Mouse (Mus musculus) stomach, postnatal 0 days (tissue): Measurements from ENCODE around the gene AC109138.7.

Experiments
- CTCF ChIP-seq: IDR thresholded peaks from 2 replicates; pipeline ENCODE4 v1.5.1; 2016; ENCODE audit warnings: antibody characterized with exemption, low read depth, mild to moderate bottlenecking, moderate library complexity
- EP300 ChIP-seq: optimal IDR thresholded peaks from 2 replicates; pipeline ENCODE3; 2016; ENCODE audit warnings: antibody characterized with exemption

DNA sequence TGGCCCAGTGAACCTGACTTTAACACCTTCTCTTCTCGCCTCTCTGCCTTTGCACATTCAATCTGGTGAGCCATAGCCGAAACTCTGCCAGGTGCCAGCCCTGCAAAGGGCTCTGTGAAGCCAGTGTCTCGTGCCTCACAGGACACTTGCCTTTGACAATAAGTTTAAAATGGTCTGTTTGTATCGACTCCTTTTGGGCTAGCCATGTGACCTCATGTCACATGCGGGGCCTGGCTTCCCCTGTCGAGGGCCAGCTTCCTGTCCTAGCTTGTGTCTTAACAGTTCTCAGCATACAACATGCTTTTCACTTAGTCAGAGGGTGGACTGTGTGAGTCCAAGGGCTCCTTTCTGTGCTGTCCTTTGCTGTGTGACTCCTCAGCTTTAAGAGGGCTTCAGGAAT lies 48.6 kb downstream of the AC109138.7 start:
- TF ChIP-seq CTCF = no peak
- TF ChIP-seq EP300 = no peak
